Mouse (Mus musculus): ENCODE results near the gene Actn1.

Gene Actn1

GRCm38 (mm10) chr12:80197343-80197742, 62.8 kb downstream of the Actn1 start:
- DNase-seq (ENCODE audit: low read depth in 1 of 2, low spot score in 2 of 2): peak in 1 of 2 experiments; percentile 10

GRCm38 (mm10) chr12:80191806-80192205, 68.4 kb downstream of the Actn1 start:
- no peak for DNase-seq (ENCODE audit: low read depth in 1 of 2, low spot score in 2 of 2)

GRCm38 (mm10) chr12:80191371-80191770, 68.8 kb downstream of the Actn1 start:
- no peak for DNase-seq (ENCODE audit: low read depth in 1 of 2, low spot score in 2 of 2)

- DNase-seq (ENCODE audit: low read depth in 1 of 2, low spot score in 2 of 2): no peak
Measured at GRCm38 (mm10) chr12:80190915-80191314, 69.3 kb downstream of the Actn1 start.

- DNase-seq (ENCODE audit: low read depth in 1 of 2, low spot score in 2 of 2): no peak
Measured at GRCm38 (mm10) chr12:80184041-80184440, 76.1 kb downstream of the Actn1 start.

- DNase-seq (ENCODE audit: low read depth in 1 of 2, low spot score in 2 of 2): no peak
Measured at GRCm38 (mm10) chr12:80181831-80182230, 78.3 kb downstream of the Actn1 start.

- DNase-seq (ENCODE audit: low read depth in 1 of 2, low spot score in 2 of 2): no peak
Measured at GRCm38 (mm10) chr12:80178035-80178434, 82.1 kb downstream of the Actn1 start.

- DNase-seq (ENCODE audit: low read depth in 1 of 2, low spot score in 2 of 2): no peak
Measured at GRCm38 (mm10) chr12:80168736-80169135, 91.4 kb downstream of the Actn1 start.

- peak; percentile 20 to 66 for DNase-seq (ENCODE audit: low read depth in 1 of 2, low spot score in 2 of 2)
Measured at GRCm38 (mm10) chr12:80168178-80168686, 91.9 kb downstream of the Actn1 start.

GRCm38 (mm10) chr12:80167321-80167720, 92.8 kb downstream of the Actn1 start:
- no peak for DNase-seq (ENCODE audit: low read depth in 1 of 2, low spot score in 2 of 2)

- no peak for DNase-seq (ENCODE audit: low read depth in 1 of 2, low spot score in 2 of 2)
Measured at GRCm38 (mm10) chr12:80166651-80167050, 93.5 kb downstream of the Actn1 start.

- DNase-seq (ENCODE audit: low read depth in 1 of 2, low spot score in 2 of 2): no peak
Measured at GRCm38 (mm10) chr12:80164526-80164925, 95.6 kb downstream of the Actn1 start.

GRCm38 (mm10) chr12:80162448-80162847, 97.7 kb downstream of the Actn1 start:
- no peak for DNase-seq (ENCODE audit: low read depth in 1 of 2, low spot score in 2 of 2)

GRCm38 (mm10) chr12:80157675-80158074, 102.5 kb downstream of the Actn1 start:
- DNase-seq (ENCODE audit: low read depth in 1 of 2, low spot score in 2 of 2): no peak

- no peak for DNase-seq (ENCODE audit: low read depth in 1 of 2, low spot score in 2 of 2)
Measured at GRCm38 (mm10) chr12:80153687-80154326, 106.4 kb downstream of the Actn1 start.

- no peak for DNase-seq (ENCODE audit: low read depth in 1 of 2, low spot score in 2 of 2)
Measured at GRCm38 (mm10) chr12:80153078-80153477, 107.1 kb downstream of the Actn1 start.

GRCm38 (mm10) chr12:80151821-80152220, 108.3 kb downstream of the Actn1 start:
- DNase-seq (ENCODE audit: low read depth in 1 of 2, low spot score in 2 of 2): no peak

- no peak for DNase-seq (ENCODE audit: low read depth in 1 of 2, low spot score in 2 of 2)
Measured at GRCm38 (mm10) chr12:80150624-80151023, 109.5 kb downstream of the Actn1 start.

- DNase-seq (ENCODE audit: low read depth in 1 of 2, low spot score in 2 of 2): no peak
Measured at GRCm38 (mm10) chr12:80147563-80148214, 112.5 kb downstream of the Actn1 start.

GRCm38 (mm10) chr12:80146227-80147223, 113.6 kb downstream of the Actn1 start:
- no peak for DNase-seq (ENCODE audit: low read depth in 1 of 2, low spot score in 2 of 2)

GRCm38 (mm10) chr12:80145365-80145764, 114.8 kb downstream of the Actn1 start:
- no peak for DNase-seq (ENCODE audit: low read depth in 1 of 2, low spot score in 2 of 2)
